Mouse (Mus musculus): Measurements from ENCODE around the gene Cdhr5.

DNA sequence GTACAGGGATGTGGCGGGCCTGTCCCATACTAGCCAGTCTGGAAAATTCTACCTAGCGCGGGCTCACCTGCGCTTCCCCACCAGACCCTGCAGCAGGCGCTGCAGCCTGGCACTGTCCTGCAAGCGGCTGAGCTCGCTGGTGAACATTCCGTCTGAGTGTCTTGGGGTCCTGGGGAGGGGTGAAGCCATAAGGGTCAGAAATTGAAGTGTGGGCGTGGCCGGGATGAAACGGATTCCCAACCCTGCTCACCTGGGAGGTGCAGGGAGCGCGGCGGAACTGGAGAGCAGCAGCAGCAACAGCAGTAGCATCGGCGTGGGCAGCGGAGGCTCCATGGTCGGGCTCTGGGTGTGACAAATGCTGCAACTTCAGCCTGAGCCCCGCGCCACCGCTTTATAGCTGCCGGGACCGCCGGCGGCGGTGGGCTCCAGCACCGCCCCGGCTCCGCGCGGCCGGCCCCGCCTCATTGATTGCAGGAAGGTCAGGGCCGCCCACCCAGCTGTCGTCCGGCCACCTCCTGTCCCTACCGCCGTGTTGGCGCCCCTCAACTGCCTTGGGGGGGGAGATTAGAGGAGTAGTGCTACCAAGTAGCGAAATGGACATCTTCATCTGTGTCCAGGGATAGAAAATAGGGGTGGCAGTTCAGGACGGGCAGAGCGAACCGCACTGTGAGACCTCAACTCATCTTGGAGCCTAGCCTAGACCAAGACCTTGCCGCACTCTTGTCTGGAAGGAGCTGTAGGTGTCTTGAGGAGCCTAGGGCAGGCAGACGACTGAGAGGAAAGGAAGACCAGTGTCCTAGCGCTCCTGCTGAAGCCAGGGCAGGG lies 2.4 kb upstream of the Cdhr5 start, which contains the start of gene Sct:
- TF ChIP-seq ZNF384 (IDR thresholded peaks at IDR 0.05; ENCODE audit: low read depth, low read length): no peak
- no peak for TF ChIP-seq HCFC1 (IDR thresholded peaks at IDR 0.05; ENCODE audit: borderline replicate concordance, insufficient read depth, low read length)
- no peak for TF ChIP-seq MAFK (IDR thresholded peaks at IDR 0.05; ENCODE audit: insufficient read depth, low read depth, low read length)
